Mouse (Mus musculus): ENCODE data around the gene Pxmp4. TPM values are rescaled to one million over a fixed set of nuclear protein-coding genes. Genes with fewer than 3 reads are reported as not detected.

Pxmp4 gene
- polyA plus RNA-seq (2015; fragmentation: Nextera tagmentation; extraction: Ambion mirVana), result 14.1 and 15.9 TPM in 2 replicates

DNA sequence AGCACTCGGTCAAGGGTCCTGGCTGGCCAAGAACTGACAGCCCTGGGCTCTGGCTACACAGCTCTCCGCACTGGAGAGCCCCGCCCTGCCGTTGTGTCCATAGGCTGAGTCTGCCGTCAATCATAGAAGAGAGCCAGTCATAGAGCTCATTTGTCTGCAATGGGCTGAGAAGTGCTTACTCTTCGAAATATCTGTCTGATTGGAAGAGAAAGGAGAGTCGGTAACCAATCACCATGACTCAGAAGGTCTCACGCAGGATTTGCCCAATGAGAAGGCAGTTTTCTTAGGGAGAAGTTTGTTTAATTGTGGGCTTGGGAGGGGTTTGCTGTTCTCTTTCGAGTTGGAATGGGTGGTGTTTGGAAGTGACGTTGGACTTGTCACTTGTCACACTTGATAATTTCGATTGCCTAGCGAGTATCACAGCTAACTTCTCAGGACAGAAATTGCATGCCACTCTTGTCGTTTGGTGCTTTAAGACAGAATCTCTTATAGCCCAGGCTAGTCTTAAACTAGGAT is at the start of gene Pxmp4:
Pxmp4 (minus strand) TSS at position 71 of the 516 bp plus-strand sequence.
- Histone ChIP-seq H3K27ac (ENCODE audit: low read length) (peak within 1 kb of the TSS; percentile 35; the same call in 1 of the 2 replicates), H3K4me1 (ENCODE audit: control insufficient read depth, insufficient read depth, low read length) (peaks cover 12% of the 10 kb centered on the region), H3K4me3 (ENCODE audit: low read depth, low read length) (peak within 1 kb of the TSS; percentile 55), H3K9me3 (replicated peaks; ENCODE audit: control insufficient read depth, low read length, poor library complexity, severe bottlenecking) (no peaks in the 10 kb centered on the region), H3K4me2 (ENCODE audit: low read length) (peak within 1 kb of the TSS; percentile 83), H3K36me3 (ENCODE audit: control insufficient read depth, insufficient read depth, low read length) (no peaks in the 10 kb centered on the region), H3K9ac (ENCODE audit: low read depth, low read length) (peak within 1 kb of the TSS; percentile 77), H3K27me3 (ENCODE audit: control insufficient read depth, insufficient read depth, low read depth, low read length) (no peaks in the 10 kb centered on the region)
- ATAC-seq, result peak; percentile 100
- under 1% methylated on average over 13 of the region's 13 CpGs for WGBS

DNA sequence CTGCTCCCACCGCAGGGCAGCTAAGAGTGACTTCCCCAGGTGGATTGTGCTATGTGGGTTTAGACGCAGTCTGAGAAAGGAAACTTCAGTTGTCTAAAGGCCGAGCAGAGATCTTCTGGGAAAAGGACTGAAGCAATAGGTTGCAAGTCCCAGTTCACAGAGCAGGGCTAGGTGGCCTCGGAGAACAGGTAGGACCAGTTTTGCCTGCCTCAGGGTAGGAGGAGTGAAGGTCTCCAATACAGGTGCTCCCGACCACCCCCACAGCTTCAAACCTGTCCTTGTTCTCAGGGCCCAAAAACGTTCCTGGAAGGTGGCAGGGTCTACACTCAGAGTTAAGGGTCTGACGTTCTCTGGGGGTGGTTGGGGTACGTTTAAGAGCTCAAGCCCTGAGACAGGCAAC is 47.9 kb upstream of the Pxmp4 start, which contains the start of gene Chmp4b:
Chmp4b (plus strand) TSS at position 343 of the 400 bp plus-strand sequence.
- Histone ChIP-seq H3K36me3 (ENCODE audit: control insufficient read depth, insufficient read depth, low read length) (peaks cover 1% of the 10 kb centered on the region; the same call in 1 of the 2 replicates), H3K9me3 (replicated peaks; ENCODE audit: control insufficient read depth, low read length, poor library complexity, severe bottlenecking) (no peaks in the 10 kb centered on the region), H3K9ac (ENCODE audit: low read depth, low read length) (no peak within 1 kb of the TSS), H3K4me1 (ENCODE audit: control insufficient read depth, insufficient read depth, low read length) (peaks cover 3% of the 10 kb centered on the region; the same call in 1 of the 2 replicates), H3K27me3 (ENCODE audit: control insufficient read depth, insufficient read depth, low read depth, low read length) (no peaks in the 10 kb centered on the region), H3K4me2 (ENCODE audit: low read length) (no peak within 1 kb of the TSS), H3K27ac (ENCODE audit: low read length) (no peak within 1 kb of the TSS), H3K4me3 (ENCODE audit: low read depth, low read length) (no peak within 1 kb of the TSS)
- 59% methylated on average over 8 of the region's 8 CpGs for WGBS
- no peak for ATAC-seq

DNA sequence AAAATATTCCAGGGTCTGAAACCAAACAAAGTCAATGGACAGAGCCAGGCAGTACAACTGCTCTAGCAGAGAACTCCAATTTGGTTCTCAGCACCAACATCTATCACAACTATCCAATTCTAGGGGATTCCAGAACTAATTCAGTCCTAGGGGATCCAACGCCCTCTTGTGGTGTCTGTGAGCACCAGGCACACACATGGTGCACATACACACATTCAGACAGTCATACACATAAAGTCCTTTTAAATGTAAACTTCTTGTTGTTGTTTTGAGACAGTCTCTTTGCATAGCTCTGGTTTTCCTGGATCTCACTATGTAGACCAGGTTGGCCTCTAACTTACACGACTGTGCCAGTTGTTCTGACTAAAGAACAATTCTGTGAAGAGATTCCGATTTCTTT is 46.9 kb upstream of the Pxmp4 start:
- ATAC-seq, result no peak
- H3K4me3 ChIP-seq (ENCODE audit: low read depth, low read length), result no peak overlapping the region
- H3K9ac ChIP-seq (ENCODE audit: low read depth, low read length), result no peak overlapping the region

DNA sequence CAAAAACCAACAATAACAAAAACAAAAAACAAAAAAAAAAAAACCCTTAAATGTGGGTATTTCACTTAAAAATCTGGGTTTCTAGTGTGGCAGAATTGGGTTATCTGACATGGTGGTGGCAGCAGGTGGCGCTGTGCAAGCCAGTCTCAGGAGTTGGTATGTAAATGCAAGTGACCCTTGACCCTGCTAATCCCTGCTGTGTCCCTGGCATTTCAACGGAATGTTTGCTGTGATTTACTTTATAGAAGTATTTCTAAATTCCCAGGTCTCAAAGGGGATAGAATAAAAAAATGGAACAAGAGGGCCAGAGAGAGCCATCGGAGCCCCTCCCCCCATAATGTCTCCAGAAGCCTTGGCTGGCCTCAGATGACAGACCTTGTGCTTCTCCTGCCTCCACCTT is 44.6 kb upstream of the Pxmp4 start:
- 17% methylated on average over 3 of the region's 3 CpGs for WGBS
- Histone ChIP-seq H3K4me1 (ENCODE audit: control insufficient read depth, insufficient read depth, low read length) (no peaks in the 10 kb centered on the region), H3K9ac (ENCODE audit: low read depth, low read length) (no peak overlapping the region), H3K27me3 (ENCODE audit: control insufficient read depth, insufficient read depth, low read depth, low read length) (no peaks in the 10 kb centered on the region), H3K4me3 (ENCODE audit: low read depth, low read length) (no peak overlapping the region), H3K36me3 (ENCODE audit: control insufficient read depth, insufficient read depth, low read length) (peaks cover 20% of the 10 kb centered on the region), H3K4me2 (ENCODE audit: low read length) (no peak overlapping the region), H3K9me3 (replicated peaks; ENCODE audit: control insufficient read depth, low read length, poor library complexity, severe bottlenecking) (no peaks in the 10 kb centered on the region), H3K27ac (ENCODE audit: low read length) (no peak overlapping the region)
- ATAC-seq, result no peak

More for the DNA sequence above, 46.9 kb upstream of the Pxmp4 start:
- WGBS, result 77% methylated on average over 3 of the region's 3 CpGs
- no peaks in the 10 kb centered on the region for H3K27me3 ChIP-seq (ENCODE audit: control insufficient read depth, insufficient read depth, low read depth, low read length)
- H3K36me3 ChIP-seq (ENCODE audit: control insufficient read depth, insufficient read depth, low read length), result peaks cover 3% of the 10 kb centered on the region; the same call in 1 of the 2 replicates
- H3K9me3 ChIP-seq (replicated peaks; ENCODE audit: control insufficient read depth, low read length, poor library complexity, severe bottlenecking), result no peaks in the 10 kb centered on the region
- H3K4me1 ChIP-seq (ENCODE audit: control insufficient read depth, insufficient read depth, low read length), result no peaks in the 10 kb centered on the region
- H3K4me2 ChIP-seq (ENCODE audit: low read length), result no peak overlapping the region
- H3K27ac ChIP-seq (ENCODE audit: low read length), result no peak overlapping the region

DNA sequence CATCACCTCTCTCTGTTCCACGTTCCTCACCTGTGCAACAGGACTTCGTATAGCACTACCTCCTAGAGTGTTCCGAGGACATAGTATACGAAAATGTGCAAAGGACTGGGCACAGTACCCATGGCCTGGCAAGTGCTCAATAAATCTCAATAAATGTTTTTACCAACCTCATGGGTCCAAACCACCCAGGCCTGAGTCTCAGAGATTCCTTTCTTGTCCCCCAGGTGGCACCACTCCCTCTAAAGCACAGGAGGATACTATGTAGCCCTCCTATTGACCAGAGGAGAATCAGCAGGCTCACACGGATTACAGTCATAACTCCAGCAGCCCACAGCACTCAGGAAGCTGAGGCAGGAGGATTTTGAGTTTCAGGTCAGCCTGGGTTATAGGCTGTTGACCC is 43.1 kb upstream of the Pxmp4 start:
- H3K4me1 ChIP-seq (ENCODE audit: control insufficient read depth, insufficient read depth, low read length), result no peaks in the 10 kb centered on the region
- H3K27me3 ChIP-seq (ENCODE audit: control insufficient read depth, insufficient read depth, low read depth, low read length), result no peaks in the 10 kb centered on the region
- H3K4me3 ChIP-seq (ENCODE audit: low read depth, low read length), result no peak overlapping the region
- H3K4me2 ChIP-seq (ENCODE audit: low read length), result no peak overlapping the region
- H3K9ac ChIP-seq (ENCODE audit: low read depth, low read length), result no peak overlapping the region
- no peaks in the 10 kb centered on the region for H3K9me3 ChIP-seq (replicated peaks; ENCODE audit: control insufficient read depth, low read length, poor library complexity, severe bottlenecking)
- no peak for ATAC-seq
- 81% methylated on average over 5 of the region's 5 CpGs for WGBS
- peaks cover 27% of the 10 kb centered on the region for H3K36me3 ChIP-seq (ENCODE audit: control insufficient read depth, insufficient read depth, low read length)
- H3K27ac ChIP-seq (ENCODE audit: low read length), result no peak overlapping the region

DNA sequence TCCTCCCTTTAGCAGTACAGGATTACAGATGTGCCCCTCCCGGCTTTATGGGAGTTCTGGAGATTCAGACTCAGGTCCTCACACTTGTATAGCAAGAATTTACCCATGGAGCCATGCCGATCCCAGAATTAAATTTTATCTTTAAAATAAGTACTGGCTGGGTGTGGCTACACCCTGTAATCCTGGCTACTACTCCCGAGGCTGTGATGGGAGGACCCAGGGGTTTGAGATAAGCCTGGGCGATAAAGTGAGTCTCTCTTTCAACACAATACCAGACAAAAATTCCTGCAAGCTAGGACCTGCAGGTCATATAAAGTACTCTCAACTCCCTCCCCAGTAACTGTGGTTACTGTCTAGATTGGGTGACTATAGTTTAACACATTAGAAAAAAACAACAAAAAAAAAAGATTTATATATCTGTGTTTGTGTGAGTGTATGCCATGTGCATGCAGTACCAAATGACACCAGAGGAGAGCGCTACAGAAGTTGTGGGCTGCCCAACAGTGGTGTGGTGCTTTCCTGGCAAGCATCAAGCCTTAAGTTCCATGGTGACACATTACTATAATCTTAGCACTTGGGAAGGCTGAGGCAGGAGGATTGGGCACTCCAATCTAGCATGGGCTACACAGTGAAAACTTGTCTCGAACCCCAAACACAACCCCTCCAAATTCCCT is 39.3 kb upstream of the Pxmp4 start:
- H3K27ac ChIP-seq (ENCODE audit: low read length), result no peak overlapping the region
- no peak for ATAC-seq
- H3K27me3 ChIP-seq (ENCODE audit: control insufficient read depth, insufficient read depth, low read depth, low read length), result no peaks in the 10 kb centered on the region
- no peak overlapping the region for H3K4me2 ChIP-seq (ENCODE audit: low read length)
- no peaks in the 10 kb centered on the region for H3K9me3 ChIP-seq (replicated peaks; ENCODE audit: control insufficient read depth, low read length, poor library complexity, severe bottlenecking)
- peaks cover 47% of the 10 kb centered on the region for H3K36me3 ChIP-seq (ENCODE audit: control insufficient read depth, insufficient read depth, low read length)
- no peaks in the 10 kb centered on the region for H3K4me1 ChIP-seq (ENCODE audit: control insufficient read depth, insufficient read depth, low read length)
- 95% methylated on average over 6 of the region's 6 CpGs for WGBS
- no peak overlapping the region for H3K9ac ChIP-seq (ENCODE audit: low read depth, low read length)
- no peak overlapping the region for H3K4me3 ChIP-seq (ENCODE audit: low read depth, low read length)

DNA sequence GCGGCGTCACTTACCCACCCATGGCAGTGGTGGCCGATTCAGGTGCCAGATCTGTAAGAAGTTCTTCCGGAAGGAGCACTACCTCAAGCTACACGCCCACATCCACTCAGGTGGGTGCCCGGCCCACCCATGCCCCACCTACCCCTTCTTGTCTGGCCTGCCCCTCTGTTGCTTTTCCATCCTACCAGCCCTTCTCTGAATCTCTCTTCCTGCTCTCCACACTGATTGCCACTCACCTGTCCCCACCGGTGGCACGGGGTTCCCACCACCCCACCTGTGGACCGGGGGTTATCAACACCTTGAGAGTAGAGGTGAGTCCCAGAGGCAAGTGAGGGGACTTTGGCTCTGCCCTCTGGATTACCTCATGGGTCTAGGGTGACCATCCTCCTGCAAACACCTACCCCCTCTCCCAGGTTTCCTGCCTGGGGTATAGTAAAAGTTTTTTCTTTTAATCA is 38.5 kb upstream of the Pxmp4 start:
- no peak for ATAC-seq
- Histone ChIP-seq H3K36me3 (ENCODE audit: control insufficient read depth, insufficient read depth, low read length) (peaks cover 53% of the 10 kb centered on the region), H3K9me3 (replicated peaks; ENCODE audit: control insufficient read depth, low read length, poor library complexity, severe bottlenecking) (no peaks in the 10 kb centered on the region), H3K4me2 (ENCODE audit: low read length) (no peak overlapping the region), H3K27ac (ENCODE audit: low read length) (no peak overlapping the region), H3K27me3 (ENCODE audit: control insufficient read depth, insufficient read depth, low read depth, low read length) (no peaks in the 10 kb centered on the region), H3K4me1 (ENCODE audit: control insufficient read depth, insufficient read depth, low read length) (no peaks in the 10 kb centered on the region), H3K9ac (ENCODE audit: low read depth, low read length) (no peak overlapping the region), H3K4me3 (ENCODE audit: low read depth, low read length) (no peak overlapping the region)
- 96% methylated on average over 9 of the region's 9 CpGs for WGBS

DNA sequence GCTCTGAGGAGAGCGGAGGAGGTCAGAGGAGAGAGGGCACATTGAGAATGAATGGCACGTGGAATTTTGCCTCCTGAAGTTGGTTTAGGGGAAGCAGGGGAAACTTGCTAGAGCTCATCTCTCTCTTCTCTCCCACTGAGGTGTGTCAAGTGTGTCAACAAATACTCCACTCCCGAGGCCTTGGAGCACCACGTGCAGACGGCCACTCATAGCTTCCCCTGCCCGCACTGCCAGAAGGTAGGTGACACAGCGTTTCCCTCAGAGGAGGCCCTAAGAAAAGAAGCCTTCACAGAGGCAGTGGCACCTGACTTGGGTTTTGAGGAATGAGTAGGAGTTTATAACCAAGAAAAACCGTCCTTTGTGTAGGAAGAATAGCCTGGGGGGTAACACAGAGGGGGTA is 37.7 kb upstream of the Pxmp4 start:
- Histone ChIP-seq H3K4me3 (ENCODE audit: low read depth, low read length) (no peak overlapping the region), H3K9me3 (replicated peaks; ENCODE audit: control insufficient read depth, low read length, poor library complexity, severe bottlenecking) (no peaks in the 10 kb centered on the region), H3K4me1 (ENCODE audit: control insufficient read depth, insufficient read depth, low read length) (no peaks in the 10 kb centered on the region), H3K27ac (ENCODE audit: low read length) (no peak overlapping the region), H3K27me3 (ENCODE audit: control insufficient read depth, insufficient read depth, low read depth, low read length) (no peaks in the 10 kb centered on the region), H3K9ac (ENCODE audit: low read depth, low read length) (no peak overlapping the region), H3K4me2 (ENCODE audit: low read length) (no peak overlapping the region), H3K36me3 (ENCODE audit: control insufficient read depth, insufficient read depth, low read length) (peaks cover 52% of the 10 kb centered on the region)
- no peak for ATAC-seq
- 80% methylated on average over 8 of the region's 8 CpGs for WGBS

DNA sequence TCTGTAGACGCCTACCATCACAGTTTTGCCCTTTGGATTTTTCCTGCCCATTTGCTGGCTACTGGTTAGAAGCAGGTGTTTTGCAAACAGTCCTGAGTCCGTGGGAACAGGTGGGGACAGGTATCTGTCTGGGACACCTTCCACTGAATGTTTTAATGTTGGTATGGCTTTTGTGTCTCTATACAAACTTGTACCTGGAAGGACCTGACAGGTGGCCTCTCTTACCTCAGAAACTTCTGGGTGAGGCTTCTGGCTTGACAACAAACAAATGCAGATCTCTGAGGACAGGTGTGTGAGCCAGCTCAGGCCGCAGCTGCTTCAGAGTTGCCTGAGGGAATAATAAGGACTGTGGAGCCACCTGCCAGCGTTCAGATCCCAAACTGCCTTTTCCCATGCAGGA is 35.6 kb upstream of the Pxmp4 start:
- Histone ChIP-seq H3K4me1 (ENCODE audit: control insufficient read depth, insufficient read depth, low read length) (no peaks in the 10 kb centered on the region), H3K27me3 (ENCODE audit: control insufficient read depth, insufficient read depth, low read depth, low read length) (no peaks in the 10 kb centered on the region), H3K27ac (ENCODE audit: low read length) (no peak overlapping the region), H3K9me3 (replicated peaks; ENCODE audit: control insufficient read depth, low read length, poor library complexity, severe bottlenecking) (no peaks in the 10 kb centered on the region), H3K4me2 (ENCODE audit: low read length) (no peak overlapping the region), H3K4me3 (ENCODE audit: low read depth, low read length) (no peak overlapping the region), H3K36me3 (ENCODE audit: control insufficient read depth, insufficient read depth, low read length) (peaks cover 52% of the 10 kb centered on the region), H3K9ac (ENCODE audit: low read depth, low read length) (no peak overlapping the region)
- WGBS, result 94% methylated on average over 4 of the region's 4 CpGs
- no peak for ATAC-seq
